Mouse (Mus musculus) spleen, postnatal 36 days (tissue): Measurements from ENCODE around the gene Thbs4.

ENCODE experiments used
- DNase-seq, 2 experiments: peaks; one replicate each; pipeline ENCODE4 v3.0.0; 2022; ENCODE audit warnings: low spot score in 2 of 2, mixed read lengths in 1 of 2

The Thbs4 gene

DNA sequence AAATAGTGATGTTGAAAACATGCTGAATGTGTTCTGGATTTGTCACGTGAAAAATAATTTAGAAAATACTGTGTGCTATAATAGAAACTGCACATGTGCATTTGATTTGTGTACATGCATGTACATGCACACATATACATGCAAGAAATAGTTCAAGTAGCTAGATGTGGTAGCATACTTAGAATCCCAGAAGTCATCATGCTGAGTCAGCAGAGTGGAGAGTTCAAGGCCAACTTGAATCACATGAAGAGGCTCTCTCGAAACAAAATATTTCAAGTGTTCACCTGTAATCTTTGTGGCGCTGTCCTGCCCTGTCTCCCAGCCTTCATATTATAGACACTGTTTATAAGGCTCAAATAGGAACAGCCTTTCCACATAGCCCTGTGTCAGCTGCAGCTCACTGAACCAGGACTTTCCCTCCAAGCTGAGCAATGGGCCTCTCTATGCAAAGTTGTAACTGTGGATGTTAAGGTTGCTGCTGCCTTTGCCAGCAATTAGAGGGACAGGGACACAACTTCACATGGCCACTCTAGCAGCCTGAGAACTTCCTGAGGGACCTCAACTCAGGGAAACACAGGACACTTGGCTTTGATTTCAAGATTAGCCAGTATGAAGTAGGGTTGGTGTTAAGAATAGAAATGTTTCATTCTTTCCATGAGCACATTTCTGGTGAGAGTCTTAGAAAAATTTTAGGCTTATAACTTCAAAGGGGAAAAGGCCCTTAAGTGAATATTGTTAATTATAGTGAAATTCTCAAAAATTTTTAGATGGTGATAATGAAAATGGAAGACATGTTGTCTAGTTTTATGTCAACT lies 76.6 kb downstream of the Thbs4 start:
- DNase-seq: no peak

- DNase-seq: no peak
Measured at GRCm38 (mm10) chr13:92712619-92713018, 82.0 kb downstream of the Thbs4 start.

- no peak for DNase-seq
Measured at GRCm38 (mm10) chr13:92711821-92712220, 82.8 kb downstream of the Thbs4 start.

- DNase-seq: no peak
Measured at GRCm38 (mm10) chr13:92710361-92710760, 84.3 kb downstream of the Thbs4 start.

- no peak for DNase-seq
Measured at GRCm38 (mm10) chr13:92709535-92709934, 85.1 kb downstream of the Thbs4 start.

DNA sequence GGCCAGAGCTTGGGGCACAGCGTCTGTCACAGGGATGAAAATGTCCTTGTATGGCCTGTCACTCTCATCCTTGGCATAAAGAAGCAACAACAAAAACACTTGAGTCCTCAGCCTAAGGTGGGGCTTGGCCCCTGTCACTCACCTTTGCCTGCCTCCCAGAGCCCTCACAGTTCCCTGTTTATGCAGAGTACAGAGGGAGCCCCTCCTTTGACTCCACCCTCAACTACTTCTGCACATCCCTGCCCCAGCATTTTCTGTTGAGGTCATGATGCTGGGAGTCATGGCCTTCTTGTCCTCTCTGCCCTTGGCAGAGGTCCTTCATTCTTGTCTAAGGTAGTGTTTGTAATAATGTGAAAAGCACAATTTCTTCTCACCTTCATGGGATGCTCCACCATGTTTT lies 86.2 kb downstream of the Thbs4 start:
- DNase-seq: no peak

GRCm38 (mm10) chr13:92707941-92708340 lies 86.7 kb downstream of the Thbs4 start:
- DNase-seq: no peak

DNA sequence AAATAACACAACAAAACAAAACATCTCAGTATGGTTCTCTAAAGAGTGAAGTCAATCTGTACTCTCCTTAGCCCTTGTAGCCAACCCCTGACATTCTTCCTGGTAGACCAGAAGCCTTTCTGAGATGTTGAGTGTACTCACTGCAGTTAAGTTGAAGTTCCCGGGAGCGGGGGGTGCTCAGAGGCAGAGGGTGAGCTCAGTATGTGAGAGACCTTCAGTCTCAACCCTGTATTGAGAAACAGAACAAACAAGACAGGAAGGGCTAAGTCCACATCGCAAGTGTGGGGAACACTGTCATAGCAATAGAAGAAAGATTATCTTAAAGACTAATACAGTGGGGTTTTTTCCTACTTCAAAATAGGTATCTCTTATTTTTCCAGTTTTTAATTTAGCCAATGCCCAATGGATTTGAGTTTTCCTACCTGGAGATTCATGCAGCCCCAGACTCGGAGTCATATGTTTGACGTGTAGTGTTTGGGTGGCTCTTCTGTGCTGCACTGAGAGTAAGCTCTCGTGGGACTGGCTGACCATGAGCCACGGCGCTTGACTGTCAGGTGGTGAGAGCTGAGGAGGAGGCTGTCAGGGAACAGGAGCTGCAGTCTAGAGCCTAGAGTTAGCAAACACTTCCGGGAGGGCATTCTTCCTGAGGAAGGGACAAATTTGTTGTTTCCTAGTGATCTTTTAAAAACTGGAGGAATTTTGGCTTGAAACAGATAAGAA lies 88.1 kb downstream of the Thbs4 start:
- DNase-seq: no peak

DNA sequence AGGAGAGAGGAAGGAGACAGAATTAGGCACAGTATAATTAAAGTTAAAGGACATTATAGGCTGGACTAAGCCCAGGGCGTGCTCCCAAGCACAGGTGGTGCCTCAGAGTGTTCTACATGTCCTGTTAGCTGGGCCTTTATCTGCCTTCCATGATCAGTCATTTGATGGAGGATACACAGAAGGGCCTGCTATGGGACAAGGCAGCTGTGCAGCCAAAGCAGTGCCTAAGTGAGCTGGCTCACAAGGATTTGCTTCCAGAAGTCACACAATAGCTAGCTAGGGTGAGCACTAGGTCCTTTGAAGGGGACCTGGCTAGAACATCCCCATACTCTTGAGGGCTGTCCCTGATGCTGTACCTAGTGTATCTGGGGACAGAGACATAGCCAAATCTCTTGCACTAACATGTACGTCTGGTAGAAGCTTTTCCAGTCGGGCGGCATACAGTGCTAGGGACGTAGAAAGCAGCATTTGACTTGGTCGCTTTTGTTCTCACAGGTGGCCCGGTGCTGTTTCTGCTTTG lies 89.5 kb downstream of the Thbs4 start:
- no peak for DNase-seq

- no peak for DNase-seq
Measured at GRCm38 (mm10) chr13:92704189-92704588, 90.4 kb downstream of the Thbs4 start.

GRCm38 (mm10) chr13:92703241-92704027 lies 91.2 kb downstream of the Thbs4 start:
- DNase-seq: no peak

DNA sequence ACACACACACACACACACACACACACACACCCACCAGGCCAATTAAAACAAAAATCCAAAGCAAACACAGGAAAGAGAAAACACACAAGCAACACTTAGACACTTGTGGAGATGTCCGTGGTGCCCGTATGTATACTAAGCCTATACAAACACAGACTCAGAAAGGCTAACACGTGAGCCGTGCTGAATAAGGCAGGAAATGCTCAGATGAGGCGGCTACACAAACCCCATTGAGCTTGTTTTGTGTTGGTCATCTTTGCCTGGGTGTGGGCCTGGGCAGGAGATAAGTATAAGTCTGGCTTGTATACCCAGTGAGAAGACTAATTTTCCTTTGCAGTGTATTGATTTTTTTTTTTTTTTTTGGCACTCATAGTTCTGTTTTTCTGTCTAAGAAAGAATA lies 92.6 kb downstream of the Thbs4 start:
- no peak for DNase-seq
